Mouse (Mus musculus): ENCODE measurements around the gene Srsf4. TPM values are rescaled to one million over a fixed set of nuclear protein-coding genes. Genes with fewer than 3 reads are reported as not detected.

The Srsf4 gene
- polyA plus RNA-seq, 1 experiment from 2014 or later = 139 TPM

- peaks cover 64% of the 10 kb centered on the region for H3K4me1 ChIP-seq (replicated peaks)
- no peak for DNase-seq (ENCODE audit: low spot score)
- H3K9me3 ChIP-seq = no peaks in the 10 kb centered on the region
- H3K27me3 ChIP-seq (ENCODE audit: insufficient read depth, poor library complexity, severe bottlenecking) = no peaks in the 10 kb centered on the region
- H3K4me3 ChIP-seq = no peak overlapping the region
- no peak overlapping the region for H3K27ac ChIP-seq
- H3K36me3 ChIP-seq = peaks cover 13% of the 10 kb centered on the region
- 79% methylated on average over 1 of the region's 1 CpGs for WGBS
Measured at GRCm38 (mm10) chr4:131879692-131880091, 6.3 kb downstream of the Srsf4 start.

- peaks cover 48% of the 10 kb centered on the region for H3K4me1 ChIP-seq (replicated peaks)
- peaks cover 25% of the 10 kb centered on the region for H3K36me3 ChIP-seq
- H3K27ac ChIP-seq = no peak overlapping the region
- 95% methylated on average over 7 of the region's 7 CpGs for WGBS
- DNase-seq (ENCODE audit: low spot score) = no peak
- H3K27me3 ChIP-seq (ENCODE audit: insufficient read depth, poor library complexity, severe bottlenecking) = no peaks in the 10 kb centered on the region
- H3K9me3 ChIP-seq = no peaks in the 10 kb centered on the region
- H3K4me3 ChIP-seq = no peak overlapping the region
Measured at GRCm38 (mm10) chr4:131881306-131881705, 7.9 kb downstream of the Srsf4 start.

- 86% methylated on average over 6 of the region's 6 CpGs for WGBS
- peaks cover 43% of the 10 kb centered on the region for H3K36me3 ChIP-seq
- no peak overlapping the region for H3K4me3 ChIP-seq
- H3K4me1 ChIP-seq (replicated peaks) = peaks cover 29% of the 10 kb centered on the region
- no peaks in the 10 kb centered on the region for H3K9me3 ChIP-seq
- H3K27ac ChIP-seq = no peak overlapping the region
- no peak for DNase-seq (ENCODE audit: low spot score)
- no peaks in the 10 kb centered on the region for H3K27me3 ChIP-seq (ENCODE audit: insufficient read depth, poor library complexity, severe bottlenecking)
Measured at GRCm38 (mm10) chr4:131883571-131883970, 10.2 kb downstream of the Srsf4 start.

GRCm38 (mm10) chr4:131885376-131885775 is 12.0 kb downstream of the Srsf4 start:
- H3K27ac ChIP-seq = no peak overlapping the region
- no peak overlapping the region for H3K4me3 ChIP-seq
- H3K4me1 ChIP-seq (replicated peaks) = peaks cover 20% of the 10 kb centered on the region
- H3K9me3 ChIP-seq = no peaks in the 10 kb centered on the region
- no peak for DNase-seq (ENCODE audit: low spot score)
- no peaks in the 10 kb centered on the region for H3K27me3 ChIP-seq (ENCODE audit: insufficient read depth, poor library complexity, severe bottlenecking)
- peaks cover 54% of the 10 kb centered on the region for H3K36me3 ChIP-seq
- 91% methylated on average over 6 of the region's 6 CpGs for WGBS

- Histone ChIP-seq H3K4me3 (no peak overlapping the region), H3K36me3 (peaks cover 84% of the 10 kb centered on the region), H3K9me3 (no peaks in the 10 kb centered on the region), H3K4me1 (replicated peaks) (0 out of 2 replicates have a peak, but pooled peaks cover 6% of the 10 kb centered on the region), H3K27ac (no peak overlapping the region), H3K27me3 (ENCODE audit: insufficient read depth, poor library complexity, severe bottlenecking) (no peaks in the 10 kb centered on the region)
- WGBS = 94% methylated on average over 1 of the region's 1 CpGs
- no peak for DNase-seq (ENCODE audit: low spot score)
Measured at GRCm38 (mm10) chr4:131888564-131888963, 15.1 kb downstream of the Srsf4 start.

- peaks cover 82% of the 10 kb centered on the region for H3K36me3 ChIP-seq
- WGBS = 91% methylated on average over 3 of the region's 3 CpGs
- no peak overlapping the region for H3K27ac ChIP-seq
- no peak for DNase-seq (ENCODE audit: low spot score)
- no peaks in the 10 kb centered on the region for H3K4me1 ChIP-seq (replicated peaks)
- no peak overlapping the region for H3K4me3 ChIP-seq
- no peaks in the 10 kb centered on the region for H3K9me3 ChIP-seq
- no peaks in the 10 kb centered on the region for H3K27me3 ChIP-seq (ENCODE audit: insufficient read depth, poor library complexity, severe bottlenecking)
Measured at GRCm38 (mm10) chr4:131890692-131891091, 17.3 kb downstream of the Srsf4 start.

GRCm38 (mm10) chr4:131897109-131897508 is 23.7 kb downstream of the Srsf4 start:
- H3K4me1 ChIP-seq (replicated peaks) = no peaks in the 10 kb centered on the region
- 98% methylated on average over 5 of the region's 5 CpGs for WGBS
- no peak for DNase-seq (ENCODE audit: low spot score)
- no peak overlapping the region for H3K4me3 ChIP-seq
- H3K36me3 ChIP-seq = peaks cover 84% of the 10 kb centered on the region
- H3K27me3 ChIP-seq (ENCODE audit: insufficient read depth, poor library complexity, severe bottlenecking) = no peaks in the 10 kb centered on the region
- H3K9me3 ChIP-seq = no peaks in the 10 kb centered on the region
- no peak overlapping the region for H3K27ac ChIP-seq

GRCm38 (mm10) chr4:131897787-131898186 is 24.4 kb downstream of the Srsf4 start:
- Histone ChIP-seq H3K27me3 (ENCODE audit: insufficient read depth, poor library complexity, severe bottlenecking) (no peaks in the 10 kb centered on the region), H3K4me1 (replicated peaks) (no peaks in the 10 kb centered on the region), H3K27ac (no peak overlapping the region), H3K36me3 (peaks cover 84% of the 10 kb centered on the region), H3K9me3 (no peaks in the 10 kb centered on the region), H3K4me3 (no peak overlapping the region)
- 97% methylated on average over 8 of the region's 8 CpGs for WGBS
- no peak for DNase-seq (ENCODE audit: low spot score)

- H3K27ac ChIP-seq = no peak overlapping the region
- H3K36me3 ChIP-seq = peaks cover 82% of the 10 kb centered on the region
- no peaks in the 10 kb centered on the region for H3K9me3 ChIP-seq
- H3K4me1 ChIP-seq (replicated peaks) = no peaks in the 10 kb centered on the region
- no peak for DNase-seq (ENCODE audit: low spot score)
- WGBS = 93% methylated on average over 12 of the region's 12 CpGs
- no peak overlapping the region for H3K4me3 ChIP-seq
- H3K27me3 ChIP-seq (ENCODE audit: insufficient read depth, poor library complexity, severe bottlenecking) = no peaks in the 10 kb centered on the region
Measured at GRCm38 (mm10) chr4:131898503-131899179, 25.2 kb downstream of the Srsf4 start.

GRCm38 (mm10) chr4:131899180-131899554 is 25.8 kb downstream of the Srsf4 start:
- Histone ChIP-seq H3K4me3 (no peak overlapping the region), H3K36me3 (peaks cover 82% of the 10 kb centered on the region), H3K4me1 (replicated peaks) (no peaks in the 10 kb centered on the region), H3K27me3 (ENCODE audit: insufficient read depth, poor library complexity, severe bottlenecking) (no peaks in the 10 kb centered on the region), H3K27ac (no peak overlapping the region), H3K9me3 (no peaks in the 10 kb centered on the region)
- WGBS = 95% methylated on average over 6 of the region's 6 CpGs
- DNase-seq (ENCODE audit: low spot score) = no peak

GRCm38 (mm10) chr4:131901090-131901489 is 27.7 kb downstream of the Srsf4 start:
- Histone ChIP-seq H3K27me3 (ENCODE audit: insufficient read depth, poor library complexity, severe bottlenecking) (no peaks in the 10 kb centered on the region), H3K9me3 (no peaks in the 10 kb centered on the region), H3K4me3 (no peak overlapping the region), H3K27ac (no peak overlapping the region), H3K4me1 (replicated peaks) (no peaks in the 10 kb centered on the region), H3K36me3 (peaks cover 90% of the 10 kb centered on the region)
- 93% methylated on average over 15 of the region's 15 CpGs for WGBS
- DNase-seq (ENCODE audit: low spot score) = no peak

- Histone ChIP-seq H3K27ac (no peak overlapping the region), H3K4me3 (no peak overlapping the region), H3K27me3 (ENCODE audit: insufficient read depth, poor library complexity, severe bottlenecking) (no peaks in the 10 kb centered on the region), H3K4me1 (replicated peaks) (peaks cover 2% of the 10 kb centered on the region), H3K9me3 (no peaks in the 10 kb centered on the region; the same call in 1 of the 2 replicates), H3K36me3 (peaks cover 68% of the 10 kb centered on the region)
- peak; percentile 40 for DNase-seq (ENCODE audit: low spot score)
- 61% methylated on average over 8 of the region's 8 CpGs for WGBS
Measured at GRCm38 (mm10) chr4:131904478-131904877, 31.1 kb downstream of the Srsf4 start.

GRCm38 (mm10) chr4:131906423-131906822 is 33.0 kb downstream of the Srsf4 start:
- Histone ChIP-seq H3K4me3 (no peak overlapping the region), H3K9me3 (no peaks in the 10 kb centered on the region; the same call in 1 of the 2 replicates), H3K27me3 (ENCODE audit: insufficient read depth, poor library complexity, severe bottlenecking) (peaks cover under 1% of the 10 kb centered on the region; the same call in 1 of the 2 replicates), H3K27ac (no peak overlapping the region), H3K4me1 (replicated peaks) (peaks cover 21% of the 10 kb centered on the region), H3K36me3 (peaks cover 48% of the 10 kb centered on the region)
- no peak for DNase-seq (ENCODE audit: low spot score)
- 78% methylated on average over 6 of the region's 6 CpGs for WGBS

Data from hindbrain, embryonic 10.5 days (tissue).